Mouse (Mus musculus): ENCODE data around the gene Trim29.

- TF ChIP-seq POLR2A (IDR thresholded peaks at IDR 0.05; ENCODE audit: insufficient read depth, low read length) (no peak), CTCF (IDR thresholded peaks at IDR 0.05; ENCODE audit: low read depth, low read length) (no peak), EP300 (IDR thresholded peaks at IDR 0.05; ENCODE audit: insufficient read depth, low read depth, low read length) (no peak)
Measured at GRCm38 (mm10) chr9:43302989-43303388, 7.7 kb upstream of the Trim29 start.

All from ES-Bruce4 (cell line).